Mouse (Mus musculus): ENCODE results near the gene Pik3cd. TPM values are rescaled to one million over a fixed set of nuclear protein-coding genes. Genes with fewer than 3 reads are reported as not detected.

Gene Pik3cd
- total and polyA plus RNA-seq, 3 experiments = 57.0 to 95.0 (median 72.1) TPM

DNA sequence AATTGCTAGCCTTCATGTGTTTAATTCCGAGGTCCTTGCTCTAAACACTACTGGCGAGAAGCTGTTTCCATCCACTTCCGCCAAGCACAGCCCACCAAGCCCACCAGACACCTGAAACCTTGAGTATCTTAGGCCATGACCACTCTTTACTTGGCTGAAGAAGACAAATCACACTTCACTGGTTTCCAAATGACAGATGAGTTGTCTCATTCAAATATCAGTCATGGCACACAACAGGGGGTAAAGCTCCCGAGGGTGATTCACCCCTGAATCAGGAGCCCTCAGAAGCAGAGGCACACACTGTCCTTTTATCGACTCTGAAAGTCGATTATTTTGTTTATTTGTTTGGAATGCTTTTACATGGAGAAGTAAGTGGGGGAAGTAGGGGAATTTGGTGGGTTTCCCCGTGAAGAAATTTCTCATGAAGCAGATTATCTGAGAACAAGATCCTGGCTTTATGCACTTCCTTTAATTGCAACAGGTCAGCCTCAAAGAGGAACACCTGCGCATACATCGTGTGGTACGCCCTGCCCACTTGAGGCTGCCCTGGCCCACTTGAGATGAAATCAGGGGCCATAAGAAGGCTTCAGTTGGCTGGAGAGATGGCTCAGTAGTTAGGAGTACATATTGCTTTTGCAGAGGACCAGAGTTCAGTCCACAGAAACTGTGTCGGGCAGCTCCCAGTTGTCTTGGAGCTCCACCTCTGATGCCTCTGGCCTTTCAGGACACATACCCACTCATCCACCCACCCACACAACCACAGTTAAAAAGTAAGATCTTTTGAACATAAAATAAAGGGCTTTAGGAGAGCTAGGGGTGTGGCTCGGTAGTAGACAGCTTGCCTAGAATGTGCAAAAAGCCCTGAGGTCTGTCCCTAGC lies 12.3 kb downstream of the Pik3cd start (continued):
- TF ChIP-seq RCOR1 (conservative IDR thresholded peaks at IDR 0.05; ENCODE audit: low read depth, low read length) = peak; percentile 91

DNA sequence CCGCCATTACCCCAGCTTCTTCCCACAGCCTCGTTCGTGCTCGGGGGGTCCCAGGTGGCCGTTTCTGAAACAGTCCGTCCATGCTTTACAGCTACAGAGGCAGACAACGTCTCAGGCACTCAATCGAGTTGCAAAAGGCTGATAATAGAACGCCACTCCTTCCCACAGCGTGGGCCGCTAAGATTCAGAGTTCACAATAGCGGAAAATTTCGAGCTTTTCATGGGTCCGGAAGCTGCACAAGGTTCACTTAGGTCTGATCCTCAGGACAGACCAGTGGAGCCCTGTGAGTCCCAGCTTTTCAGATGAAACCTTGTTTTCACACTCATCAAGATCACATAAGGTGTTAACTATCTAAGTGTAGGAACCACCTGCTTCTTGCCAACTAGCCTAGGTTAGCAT lies 13.5 kb downstream of the Pik3cd start:
- Histone ChIP-seq H3K4me1 (ENCODE audit: control insufficient read depth in 1 of 2, insufficient read depth in 2 of 2) (peaks cover 42 to 95% of the 10 kb centered on the region in 2 experiments), H3K4me3 (replicated peaks in 1 of 3; ENCODE audit: low read depth in 2 of 3, low read length in 2 of 3, poor library complexity in 1 of 3) (no peak overlapping the region), H3K9me3 (replicated peaks; ENCODE audit: low read length) (no peaks in the 10 kb centered on the region), H3K36me3 (replicated peaks in 1 of 2; ENCODE audit: control insufficient read depth in 1 of 2, insufficient read depth in 1 of 2, low read length in 1 of 2) (peaks cover 35 to 72% of the 10 kb centered on the region in 2 experiments), H3K79me2 (replicated peaks; ENCODE audit: control insufficient read depth, extremely low read depth, insufficient read depth, poor library complexity, severe bottlenecking) (peaks cover 81% of the 10 kb centered on the region), H3K27me3 (replicated peaks) (no peaks in the 10 kb centered on the region), H3K9ac (ENCODE audit: insufficient read depth, low read depth) (no peak overlapping the region), H3K27ac (ENCODE audit: insufficient read depth, low read depth) (peak overlapping the region; percentile 11; the same call in 1 of the 2 replicates), H3K4me2 (ENCODE audit: insufficient read depth, low read depth, poor library complexity, severe bottlenecking) (no peak overlapping the region)
- TF ChIP-seq ZMIZ1 (IDR thresholded peaks at IDR 0.05; ENCODE audit: low read depth, low read length) (no peak), ELF1 (IDR thresholded peaks at IDR 0.05; ENCODE audit: low read depth, low read length) (no peak), MYC (IDR thresholded peaks at IDR 0.05; ENCODE audit: low read depth, low read length) (no peak), POLR2A (IDR thresholded peaks at IDR 0.05; ENCODE audit: low read depth, low read length) (no peak), MEF2A (IDR thresholded peaks at IDR 0.05; ENCODE audit: borderline replicate concordance, low read depth, low read length) (no peak), MXI1 (IDR thresholded peaks at IDR 0.05; ENCODE audit: low read depth, low read length) (no peak), CTCF (conservative IDR thresholded peaks at IDR 0.05 in 1 of 2, IDR thresholded peaks at IDR 0.05 in 1 of 2; ENCODE audit: low read depth in 2 of 2, low read length in 2 of 2) (no peak), MAX (IDR thresholded peaks at IDR 0.05; ENCODE audit: low read length) (no peak), ETS1 (conservative IDR thresholded peaks at IDR 0.05; ENCODE audit: low read depth, low read length) (no peak), NELFE (IDR thresholded peaks at IDR 0.05; ENCODE audit: low read depth, low read length) (no peak), EP300 (IDR thresholded peaks at IDR 0.05; ENCODE audit: low read length) (no peak), JUND (conservative IDR thresholded peaks at IDR 0.05; ENCODE audit: low read depth, low read length) (no peak), MAZ (IDR thresholded peaks at IDR 0.05; ENCODE audit: low read depth, low read length) (no peak), IRF4 (IDR thresholded peaks at IDR 0.05; ENCODE audit: low read depth, low read length) (no peak), RAD21 (IDR thresholded peaks at IDR 0.05; ENCODE audit: low read depth, low read length) (no peak), E2F4 (IDR thresholded peaks at IDR 0.05; ENCODE audit: insufficient replicate concordance, low read depth, low read length) (no peak), ZNF384 (IDR thresholded peaks at IDR 0.05; ENCODE audit: low read depth, low read length) (no peak)
- in situ Hi-C loops (cut with MboI; ENCODE audit: low pct_ligation_motif_present, low pct_unique_long_range_greater_than_20kb, low sequenced_read_pairs) (no loop called here), dilution Hi-C loops (cut with MboI; ENCODE audit: extremely low pct_ligation_motif_present, extremely low pct_unique_long_range_greater_than_20kb, low sequenced_read_pairs) (no loop called here)
- DNase-seq (ENCODE audit: extremely low read depth) = no peak
